Mouse (Mus musculus) lung, postnatal 10 days (tissue): ENCODE data around the gene Ppih.

Experiments used
- DNase-seq: peaks from one replicate; pipeline ENCODE4 v3.0.0; 2021

Ppih gene

GRCm38 (mm10) chr4:119320131-119320830 lies at the start of gene Ppih:
Gene Ppih (minus strand): TSS chr4:119320546.
- peak; percentile 97 for DNase-seq

- DNase-seq, result no peak
These were observed 49.1 kb upstream of the Ppih start for GRCm38 (mm10) chr4:119369460-119369859.

- peak; percentile 37 for DNase-seq
These were observed 46.6 kb upstream of the Ppih start for GRCm38 (mm10) chr4:119366758-119367526.

- no peak for DNase-seq
These were observed 41.9 kb upstream of the Ppih start for GRCm38 (mm10) chr4:119362231-119362630.

- no peak for DNase-seq
These were observed 39.0 kb upstream of the Ppih start for GRCm38 (mm10) chr4:119359196-119359971.

- DNase-seq, result no peak
These were observed 25.2 kb upstream of the Ppih start for GRCm38 (mm10) chr4:119345508-119345907.

GRCm38 (mm10) chr4:119338861-119339361 lies 18.6 kb upstream of the Ppih start:
- DNase-seq, result peak; percentile 66

- no peak for DNase-seq
These were observed 18.1 kb upstream of the Ppih start for GRCm38 (mm10) chr4:119338422-119338821.

- DNase-seq, result no peak
These were observed 13.1 kb upstream of the Ppih start for GRCm38 (mm10) chr4:119333487-119333886.

GRCm38 (mm10) chr4:119320896-119321550 lies 677 bp upstream of the Ppih start:
- DNase-seq, result peak; percentile 4

GRCm38 (mm10) chr4:119313756-119314155 lies 6.6 kb downstream of the Ppih start:
- no peak for DNase-seq

- DNase-seq, result no peak
These were observed 14.9 kb downstream of the Ppih start for GRCm38 (mm10) chr4:119305418-119305817.

- DNase-seq, result no peak
These were observed 17.1 kb downstream of the Ppih start for GRCm38 (mm10) chr4:119303291-119303690.

GRCm38 (mm10) chr4:119301777-119302176 lies 18.6 kb downstream of the Ppih start:
- DNase-seq, result no peak

GRCm38 (mm10) chr4:119300761-119301160 lies 19.6 kb downstream of the Ppih start:
- no peak for DNase-seq

GRCm38 (mm10) chr4:119297361-119297760 lies 23.0 kb downstream of the Ppih start:
- DNase-seq, result no peak

- DNase-seq, result no peak
These were observed 25.3 kb downstream of the Ppih start for GRCm38 (mm10) chr4:119295134-119295453.

GRCm38 (mm10) chr4:119294415-119295133 lies 25.8 kb downstream of the Ppih start, which contains the start of gene Ybx1:
Gene Ybx1 (minus strand): TSS chr4:119294604.
- DNase-seq, result peak; percentile 100

- peak; percentile 28 for DNase-seq
These were observed 26.6 kb downstream of the Ppih start for GRCm38 (mm10) chr4:119293574-119294258.

- peak; percentile 70 for DNase-seq
These were observed 27.4 kb downstream of the Ppih start for GRCm38 (mm10) chr4:119292771-119293573.

- no peak for DNase-seq
These were observed 28.4 kb downstream of the Ppih start for GRCm38 (mm10) chr4:119291921-119292320.
